Mouse (Mus musculus): Measurements from ENCODE around the gene Inhbc. TPM values are rescaled to one million over a fixed set of nuclear protein-coding genes. Genes with fewer than 3 reads are reported as not detected.
"Not testable (repeated sequence)": the region's sequence is repeated elsewhere in the genome, so short reads cannot be mapped to it uniquely, and the experiment has no call there.

The Inhbc gene
- polyA plus RNA-seq, 1 experiment from 2014 or later, result not detected

GRCm38 (mm10) chr10:127309167-127309566, 61.1 kb downstream of the Inhbc start:
- not testable (repeated sequence) for H3K9ac ChIP-seq (ENCODE audit: low read length); H3K27ac ChIP-seq (ENCODE audit: low read depth, low read length); ATAC-seq (ENCODE audit: insufficient read depth, low FRiP score, low TSS enrichment); DNase-seq (ENCODE audit: low spot score); H3K9me3 ChIP-seq (ENCODE audit: control insufficient read depth, low read length); H3K4me3 ChIP-seq (ENCODE audit: low read depth, low read length); H3K4me1 ChIP-seq (ENCODE audit: control insufficient read depth, insufficient read depth, low read length); H3K4me2 ChIP-seq (ENCODE audit: low read depth); H3K27me3 ChIP-seq (ENCODE audit: control insufficient read depth, insufficient read depth, low read length)
- peaks cover 17% of the 10 kb centered on the region for H3K36me3 ChIP-seq (ENCODE audit: control insufficient read depth, insufficient read depth, low read length)
- 87% methylated on average over 3 of the region's 3 CpGs for WGBS

Other genes with a start within 250 kb of the Inhbc start
- 56.2 and 68.9 TPM in 2 replicates for gene Os9, start 249.3 kb downstream of the Inhbc start, polyA plus RNA-seq (2014; fragmentation: Nextera tagmentation; extraction: Ambion mirVana)
- gene B4galnt1, start 205.2 kb downstream of the Inhbc start, polyA plus RNA-seq (2014; fragmentation: Nextera tagmentation; extraction: Ambion mirVana), result 17.3 and 19.9 TPM in 2 replicates
- gene Slc26a10, start 189.8 kb downstream of the Inhbc start, polyA plus RNA-seq (2014; fragmentation: Nextera tagmentation; extraction: Ambion mirVana), result 0.36 and 0.89 TPM in 2 replicates
- gene Arhgef25, start 180.3 kb downstream of the Inhbc start, polyA plus RNA-seq (2014; fragmentation: Nextera tagmentation; extraction: Ambion mirVana), result 31.7 and 31.8 TPM in 2 replicates
- 138 and 148 TPM in 2 replicates for gene Dtx3, start 174.7 kb downstream of the Inhbc start, polyA plus RNA-seq (2014; fragmentation: Nextera tagmentation; extraction: Ambion mirVana)
- 15.4 and 16.4 TPM in 2 replicates for gene Pip4k2c, start 158.8 kb downstream of the Inhbc start, polyA plus RNA-seq (2014; fragmentation: Nextera tagmentation; extraction: Ambion mirVana)
- gene Kif5a, start 107.1 kb downstream of the Inhbc start, polyA plus RNA-seq (2014; fragmentation: Nextera tagmentation; extraction: Ambion mirVana), result 43.4 and 51.0 TPM in 2 replicates
- gene Dctn2, start 104.1 kb downstream of the Inhbc start, polyA plus RNA-seq (2014; fragmentation: Nextera tagmentation; extraction: Ambion mirVana), result 224 and 230 TPM in 2 replicates
- gene Mbd6, start 81.4 kb downstream of the Inhbc start, polyA plus RNA-seq (2014; fragmentation: Nextera tagmentation; extraction: Ambion mirVana), result 17.0 and 17.6 TPM in 2 replicates
- gene Mars, start 58.6 kb downstream of the Inhbc start, polyA plus RNA-seq (2014; fragmentation: Nextera tagmentation; extraction: Ambion mirVana), result 164 and 166 TPM in 2 replicates
- 1.1 and 1.8 TPM in 2 replicates for gene Arhgap9, start 48.5 kb downstream of the Inhbc start, polyA plus RNA-seq (2014; fragmentation: Nextera tagmentation; extraction: Ambion mirVana)
- 3.8 and 4.6 TPM in 2 replicates for gene Gli1, start 28.5 kb downstream of the Inhbc start, polyA plus RNA-seq (2014; fragmentation: Nextera tagmentation; extraction: Ambion mirVana)
- not detected in 2 replicates for gene Inhbe, start 16.0 kb downstream of the Inhbc start, polyA plus RNA-seq (2014; fragmentation: Nextera tagmentation; extraction: Ambion mirVana)
- 25.4 and 27.4 TPM in 2 replicates for gene R3hdm2, start 9.9 kb upstream of the Inhbc start, polyA plus RNA-seq (2014; fragmentation: Nextera tagmentation; extraction: Ambion mirVana)
- gene Stac3, start 131.3 kb upstream of the Inhbc start, polyA plus RNA-seq (2014; fragmentation: Nextera tagmentation; extraction: Ambion mirVana), result 0.50 and 0.95 TPM in 2 replicates
- 2.4 and 3.4 TPM in 2 replicates for gene Ndufa4l2, start 144.5 kb upstream of the Inhbc start, polyA plus RNA-seq (2014; fragmentation: Nextera tagmentation; extraction: Ambion mirVana)
- 82.1 and 91.5 TPM in 2 replicates for gene Shmt2, start 152.0 kb upstream of the Inhbc start, polyA plus RNA-seq (2014; fragmentation: Nextera tagmentation; extraction: Ambion mirVana)
- gene Nxph4, start 164.1 kb upstream of the Inhbc start, polyA plus RNA-seq (2014; fragmentation: Nextera tagmentation; extraction: Ambion mirVana), result 45.7 and 46.8 TPM in 2 replicates

All from neural tube, embryonic 11.5 days (tissue).